Mouse (Mus musculus) right cerebral cortex, postnatal 25 days (tissue): ENCODE measurements around the gene Bcl6.

Source experiments
- DNase-seq: peaks from one replicate; pipeline ENCODE4 v3.0.0; 2022

Bcl6 gene

DNA sequence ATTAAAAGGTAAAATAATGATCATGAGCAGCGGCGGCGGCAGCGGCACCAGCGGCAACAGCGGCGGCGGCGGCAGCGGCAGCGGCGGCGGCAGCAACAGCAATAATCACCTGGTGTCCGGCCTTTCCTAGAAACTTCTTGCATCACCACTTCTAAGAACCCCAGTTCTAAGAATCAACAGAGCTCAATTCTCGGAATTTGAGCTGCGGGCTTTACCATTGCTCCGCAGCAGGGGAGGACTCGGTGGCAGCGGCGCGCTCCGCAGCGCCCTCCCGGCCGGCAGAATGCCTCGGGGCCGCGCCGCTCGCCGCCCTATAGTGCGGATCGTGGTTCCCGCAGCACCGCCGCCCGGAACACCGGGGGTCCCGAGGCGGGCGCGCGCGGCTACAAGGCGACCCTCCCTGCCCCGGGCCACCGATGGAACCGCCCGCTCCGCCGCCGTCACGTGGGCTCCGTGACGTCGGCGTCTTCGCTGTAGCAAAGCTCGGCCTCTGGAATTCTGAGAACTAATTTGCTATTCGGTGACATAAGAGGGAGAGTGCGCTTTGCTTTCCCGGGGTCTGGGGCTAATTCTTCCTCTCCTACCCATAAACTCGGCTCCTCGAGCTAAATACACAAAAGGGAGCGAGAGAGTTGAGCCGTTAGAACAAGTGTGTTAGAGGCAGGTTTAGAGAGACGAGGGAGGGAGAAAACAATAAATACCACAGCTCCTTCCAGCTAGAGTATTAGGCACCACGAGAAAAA is at the start of gene Bcl6, which contains the start of gene Gm37419:
Bcl6 (minus strand) TSS at position 387 of the 743 bp plus-strand sequence.
Gm37419 (plus strand) TSS at position 17 of the 743 bp plus-strand sequence.
- peak; percentile 89 for DNase-seq

DNA sequence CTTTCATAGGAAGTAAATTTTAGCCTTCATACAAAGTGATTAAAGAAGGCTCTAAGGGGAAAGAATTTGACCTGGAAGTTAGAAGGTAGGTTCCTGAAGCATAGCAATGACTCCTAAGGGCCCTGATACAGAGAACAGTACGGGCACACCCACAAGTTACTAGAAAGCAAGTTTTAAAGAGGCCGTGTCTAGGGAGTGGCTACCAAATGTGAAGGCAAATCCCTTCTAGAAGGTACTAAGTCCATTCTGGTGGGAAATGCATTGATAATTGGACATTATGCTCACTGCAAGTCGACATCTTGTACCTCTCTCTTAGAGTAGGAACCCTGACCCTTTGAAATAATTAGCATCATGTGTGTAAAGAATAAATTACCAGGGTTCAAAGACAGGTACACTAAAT is 47.7 kb upstream of the Bcl6 start:
- DNase-seq: no peak

DNA sequence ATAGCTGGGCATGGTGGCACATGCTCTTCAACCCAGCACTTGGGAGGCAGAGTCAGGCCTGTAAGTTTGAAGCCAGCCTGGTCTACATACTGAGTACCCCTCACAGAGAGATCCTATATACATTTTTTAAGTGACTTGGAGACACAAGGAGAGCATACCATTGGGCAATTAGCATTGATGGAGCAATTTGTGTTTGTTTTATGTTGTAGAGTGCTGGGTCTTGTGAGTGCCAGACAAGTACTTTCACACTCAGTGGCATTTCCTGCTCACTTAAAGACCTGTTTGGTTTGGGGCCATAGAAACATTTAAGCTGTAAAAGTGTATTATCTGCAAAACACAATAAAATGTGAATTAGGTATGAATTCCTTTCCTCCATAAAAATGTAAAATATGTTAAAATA is 47.1 kb upstream of the Bcl6 start:
- no peak for DNase-seq

DNA sequence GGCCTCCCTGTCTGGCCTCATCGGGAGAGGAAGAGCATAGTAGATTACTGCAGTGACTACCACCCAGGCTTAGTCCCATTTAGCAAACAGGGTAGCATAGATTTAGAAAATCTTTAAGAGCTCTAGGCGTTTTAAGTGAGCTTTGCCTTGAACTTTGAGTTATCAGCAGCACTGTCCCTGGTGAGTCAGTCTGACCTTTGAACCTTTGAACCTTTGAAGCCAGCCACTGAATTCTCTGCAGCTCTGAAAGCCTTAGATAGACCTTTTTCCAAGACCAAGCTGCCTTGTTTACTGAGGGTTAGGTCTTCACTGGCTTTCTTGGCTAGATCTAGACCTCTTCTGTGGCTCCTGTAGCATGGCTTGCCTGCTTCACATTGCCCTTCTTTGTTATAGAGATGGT is 45.8 kb upstream of the Bcl6 start:
- no peak for DNase-seq

- DNase-seq: no peak
Observed at GRCm38 (mm10) chr16:24033259-24033658, 44.6 kb upstream of the Bcl6 start.

- no peak for DNase-seq
Observed at GRCm38 (mm10) chr16:24029965-24030672, 41.5 kb upstream of the Bcl6 start.

GRCm38 (mm10) chr16:24025442-24025841 is 36.8 kb upstream of the Bcl6 start:
- no peak for DNase-seq

DNA sequence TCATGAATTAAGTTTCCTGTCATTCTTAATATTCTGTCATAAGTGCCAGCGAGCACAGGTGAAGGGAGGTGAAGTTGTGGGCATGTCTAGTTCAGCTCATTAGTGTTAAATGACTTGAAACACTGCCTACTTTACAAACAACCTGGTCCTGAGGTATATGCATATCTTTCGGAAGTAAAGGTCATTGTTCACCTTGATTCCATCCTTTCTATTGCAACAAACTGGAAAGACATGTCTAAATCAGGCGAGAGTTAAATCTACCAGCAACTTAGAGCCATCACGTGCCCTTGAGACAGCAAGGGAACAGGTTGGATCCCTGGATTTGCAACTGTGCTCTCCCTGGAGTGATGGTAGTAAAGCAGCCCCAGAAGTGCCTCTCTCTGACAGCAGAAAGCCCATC is 34.0 kb upstream of the Bcl6 start:
- DNase-seq: no peak

GRCm38 (mm10) chr16:24021722-24022121 is 33.1 kb upstream of the Bcl6 start:
- DNase-seq: no peak

- DNase-seq: no peak
Observed at GRCm38 (mm10) chr16:24016742-24017141, 28.1 kb upstream of the Bcl6 start.

- no peak for DNase-seq
Observed at GRCm38 (mm10) chr16:24016273-24016672, 27.6 kb upstream of the Bcl6 start.

DNA sequence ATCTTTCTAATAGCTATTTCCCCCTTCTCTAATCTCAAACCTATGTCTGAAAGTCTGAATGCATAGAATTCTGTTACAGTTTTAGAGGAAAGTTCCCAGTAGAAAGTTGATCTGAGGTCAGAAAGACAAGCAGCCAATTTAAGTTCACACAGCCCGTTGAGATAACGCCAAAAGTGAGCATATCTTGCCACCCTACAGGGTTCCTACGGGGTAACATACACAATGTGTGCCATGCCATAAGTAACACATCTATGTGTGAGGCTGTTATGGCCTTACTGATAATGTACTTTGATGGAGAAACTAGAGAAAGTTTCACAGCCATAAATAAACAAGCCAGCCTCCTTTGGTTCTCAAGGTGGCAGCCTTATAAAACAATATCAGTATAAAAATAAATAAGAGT is 25.7 kb upstream of the Bcl6 start:
- DNase-seq: no peak

DNA sequence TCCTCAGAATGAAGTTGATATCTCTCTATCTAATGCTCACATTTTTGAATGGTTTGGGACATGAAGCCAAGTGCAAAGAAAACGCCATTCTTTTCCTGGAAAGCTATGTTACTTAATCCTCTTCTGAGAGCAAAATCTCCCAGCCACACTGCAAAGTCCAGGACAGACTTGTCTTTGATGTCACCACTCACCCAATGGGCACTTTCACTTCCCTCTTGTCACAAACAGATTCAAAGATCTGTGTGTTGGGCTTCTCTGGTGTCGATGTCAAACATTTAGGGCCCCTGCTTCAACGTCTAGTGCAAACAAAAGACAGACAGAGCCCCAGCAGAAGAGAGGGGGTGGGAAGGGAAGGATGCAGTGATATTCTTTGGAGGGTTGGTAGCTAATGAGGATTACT is 23.4 kb upstream of the Bcl6 start:
- no peak for DNase-seq

DNA sequence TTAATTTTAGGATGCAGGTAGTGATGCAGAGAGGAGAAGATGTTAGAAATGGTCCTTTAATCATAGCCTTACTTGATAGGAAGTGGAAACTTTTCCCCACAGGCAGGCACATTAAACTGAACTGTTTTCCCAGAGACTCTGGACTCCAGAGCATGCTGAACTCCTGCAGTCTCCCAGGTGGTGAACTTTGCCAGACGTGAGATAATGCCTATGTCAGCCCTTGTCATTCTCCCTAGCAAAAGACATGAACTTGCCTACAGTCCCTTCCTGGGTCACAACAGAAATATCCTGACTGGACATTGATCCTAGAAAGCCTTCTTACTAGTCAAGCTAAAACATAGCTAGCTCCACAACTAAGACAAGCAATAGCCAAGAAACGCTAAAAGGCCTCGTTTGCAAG is 22.7 kb upstream of the Bcl6 start:
- DNase-seq: no peak

DNA sequence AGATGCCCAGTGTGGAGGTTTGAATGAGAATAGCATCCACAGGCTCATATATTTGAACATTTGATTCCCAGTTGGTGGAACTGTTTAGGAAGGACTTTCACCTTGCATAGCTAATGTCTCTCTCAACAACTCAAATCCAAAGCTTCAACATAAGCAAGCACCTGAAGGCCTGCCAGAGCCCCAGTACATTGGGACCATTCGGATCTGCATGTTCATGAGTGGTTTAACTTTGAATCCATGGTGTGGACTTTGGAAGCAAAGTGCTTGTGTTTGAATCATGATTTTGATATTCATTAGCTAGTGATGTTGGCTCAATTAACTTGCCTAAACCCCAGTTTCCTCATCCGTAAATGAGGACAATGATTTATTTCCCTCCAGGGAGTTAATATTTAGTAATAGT is 21.2 kb upstream of the Bcl6 start:
- DNase-seq: no peak

DNA sequence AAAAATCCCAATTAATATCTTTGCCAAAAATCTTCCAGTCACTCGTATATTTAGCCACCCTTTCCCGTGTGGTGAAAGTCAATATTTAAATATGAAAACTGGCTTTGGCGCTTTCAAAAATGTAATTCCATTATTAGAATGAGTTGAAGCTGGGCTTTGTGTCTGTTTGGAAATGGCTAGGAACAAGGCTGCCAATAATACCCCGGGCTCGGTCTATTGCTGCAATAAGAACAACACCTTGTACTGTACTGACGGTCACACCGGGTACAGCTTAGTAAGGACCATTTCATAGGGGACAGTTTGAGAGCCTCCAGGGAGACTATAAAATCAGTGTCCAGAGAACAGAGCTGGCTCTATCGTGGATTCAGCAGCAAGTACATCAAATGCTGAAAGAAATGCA is 17.3 kb upstream of the Bcl6 start:
- DNase-seq: no peak

GRCm38 (mm10) chr16:23997912-23998311 is 9.3 kb upstream of the Bcl6 start:
- no peak for DNase-seq

- DNase-seq: no peak
Observed at GRCm38 (mm10) chr16:23997228-23997627, 8.6 kb upstream of the Bcl6 start.

DNA sequence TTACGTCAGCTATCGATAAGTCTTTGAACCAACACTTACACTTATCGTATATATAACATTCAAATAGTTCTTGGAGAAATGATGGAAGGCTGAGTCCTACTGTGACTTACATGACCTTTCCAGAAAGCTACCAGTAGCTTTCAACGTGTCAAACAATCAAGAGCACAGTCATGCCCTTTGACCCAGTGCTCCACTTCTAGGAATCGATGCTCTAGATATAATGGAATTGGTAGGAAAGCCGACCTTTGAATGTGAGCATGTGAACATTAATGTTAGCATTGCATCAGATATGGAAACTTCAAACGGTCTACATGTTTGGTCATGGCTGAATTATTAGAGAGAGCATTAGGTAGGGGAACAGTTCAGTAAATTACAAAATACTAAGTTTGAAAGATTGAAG is 7.7 kb upstream of the Bcl6 start:
- DNase-seq: no peak

DNA sequence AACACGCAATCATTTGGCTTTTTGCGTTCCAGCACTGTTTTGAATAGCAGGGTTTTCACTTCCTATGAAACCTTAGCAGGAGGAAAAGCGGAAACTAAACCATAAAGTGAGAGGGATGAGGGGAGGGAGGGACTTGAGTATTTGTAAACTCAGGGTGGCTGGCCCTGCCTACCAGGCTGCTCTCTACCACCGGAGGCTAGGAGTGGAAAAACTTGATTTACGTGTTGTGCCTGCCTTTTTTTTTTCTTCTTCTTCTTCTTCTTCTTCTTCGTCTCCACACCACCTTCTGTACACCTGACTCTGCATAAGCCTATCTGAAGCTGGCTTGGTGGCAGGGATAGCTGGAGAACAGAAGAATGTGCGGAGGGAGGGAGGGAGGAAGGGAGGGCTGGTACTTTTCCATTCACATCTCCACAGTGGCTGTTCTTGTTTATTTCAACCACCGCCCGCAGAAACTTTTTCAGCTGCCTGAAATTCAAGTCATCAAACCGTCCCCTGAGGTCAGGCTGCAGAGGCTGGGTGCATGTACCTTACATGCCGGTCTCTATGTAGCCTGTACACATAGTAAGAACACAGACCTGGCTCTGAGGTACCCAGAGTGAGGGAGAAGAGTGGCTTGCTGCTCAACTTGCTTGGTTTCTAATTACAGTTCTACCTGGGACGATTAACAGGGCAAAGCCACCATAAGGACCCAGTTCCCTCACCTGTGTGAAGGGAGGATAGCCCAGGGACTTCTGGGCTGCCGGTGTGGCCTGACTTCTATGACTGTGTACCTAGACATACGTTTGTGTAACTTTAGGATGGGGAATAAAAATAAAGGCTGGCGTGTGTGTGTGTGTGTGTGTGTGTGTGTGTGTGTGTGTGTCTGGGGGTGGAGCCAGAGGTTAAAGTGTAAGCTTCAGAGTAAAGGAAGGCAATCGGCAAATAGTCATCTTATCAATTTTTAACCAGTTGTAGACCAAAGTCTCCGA is 5.0 kb upstream of the Bcl6 start:
- DNase-seq: no peak

DNA sequence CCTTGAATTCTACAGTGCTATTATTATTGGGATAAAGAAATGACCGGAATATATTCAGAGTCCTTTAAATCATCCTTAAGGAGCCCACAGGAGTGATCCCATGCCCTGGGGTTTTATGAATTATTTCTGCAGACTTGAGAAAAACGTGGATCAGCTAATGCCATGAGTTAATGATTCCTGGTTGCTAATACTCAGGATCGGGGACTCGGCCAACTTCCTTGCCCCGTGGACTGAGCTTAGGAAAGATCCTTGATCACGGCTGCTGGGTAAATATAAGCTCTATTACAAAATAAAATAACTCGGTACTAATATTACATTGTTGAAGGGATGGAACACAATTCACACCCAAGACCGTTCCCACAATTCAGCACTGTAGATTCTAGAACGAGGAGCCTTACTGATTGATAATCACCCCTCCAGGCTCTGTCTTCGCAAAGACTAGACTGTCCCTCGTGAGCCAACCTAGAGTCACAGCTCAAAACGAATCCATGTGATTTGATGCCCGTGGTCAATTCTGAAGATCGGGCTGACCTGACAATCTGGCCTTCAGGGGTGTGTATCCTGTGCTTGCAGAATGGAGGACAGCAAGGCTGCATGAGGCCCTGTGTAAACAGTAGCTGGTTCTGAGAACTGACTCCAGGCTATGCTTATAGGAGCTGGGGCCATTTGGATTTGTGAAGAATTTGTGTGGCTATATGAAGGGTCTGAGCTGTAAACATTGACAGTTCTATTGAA is 3.4 kb upstream of the Bcl6 start:
- no peak for DNase-seq

DNA sequence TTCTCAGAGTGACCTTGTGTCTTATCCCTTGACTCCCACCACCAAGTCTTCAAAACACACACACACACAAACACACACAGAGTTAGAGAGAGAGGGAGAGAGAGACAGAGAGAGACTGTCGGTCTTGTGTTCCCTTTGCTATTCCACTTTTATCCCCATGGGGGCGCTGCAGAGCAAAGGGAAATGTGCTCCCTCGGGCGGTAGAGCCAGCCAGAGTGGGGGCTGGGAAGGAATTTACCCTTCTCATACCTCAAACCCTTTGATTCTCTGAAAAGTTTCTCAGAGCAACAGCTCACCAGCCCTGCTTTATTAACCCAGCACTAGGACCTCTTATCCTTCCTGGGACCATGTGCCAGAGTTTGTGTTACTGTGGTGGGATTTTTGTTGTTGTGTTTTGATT is 2.5 kb upstream of the Bcl6 start:
- DNase-seq: peak; percentile 79
